Mouse (Mus musculus) limb, embryonic 11.5 days (tissue): Measurements from ENCODE around the gene Pigl. TPM values are rescaled to one million over a fixed set of nuclear protein-coding genes. Genes with fewer than 3 reads are reported as not detected.
"Not testable (repeated sequence)": the region's sequence is repeated elsewhere in the genome, so short reads cannot be mapped to it uniquely, and the experiment has no call there.

Source experiments
- ATAC-seq: fragments of 200-750 bp; cut with Nextera tagmentation; 2 replicates; pipeline ENCODE4 v1.8.0; 2017; ENCODE audit warnings: low read depth; ENCODE audit not compliant: insufficient number of reproducible peaks, low FRiP score, low TSS enrichment
- DNase-seq: peaks from one replicate; pipeline ENCODE4 v3.0.0-alpha.2; 2015; ENCODE audit warnings: low spot score
- H3K27ac ChIP-seq: fragments of 300-500 bp; sonication (generic); replicated peaks from 2 replicates; pipeline ENCODE4 v1.5.1; 2014; ENCODE audit warnings: low read depth, mild to moderate bottlenecking, low read length
- H3K27me3 ChIP-seq: fragments of 300-500 bp; sonication (generic); 2 replicates; pipeline ENCODE4 v1.6.1; 2014; ENCODE audit warnings: mild to moderate bottlenecking, low read length, mixed read lengths; ENCODE audit not compliant: control insufficient read depth, insufficient read depth
- H3K36me3 ChIP-seq: fragments of 300-500 bp; sonication (generic); 2 replicates; pipeline ENCODE4 v1.6.1; 2014; ENCODE audit warnings: mild to moderate bottlenecking, low read length, moderate library complexity, mixed read lengths; ENCODE audit not compliant: control insufficient read depth, insufficient read depth
- H3K4me1 ChIP-seq: fragments of 300-500 bp; sonication (generic); 2 replicates; pipeline ENCODE4 v1.6.1; 2014; ENCODE audit warnings: low read length, mixed read lengths; ENCODE audit not compliant: control insufficient read depth, insufficient read depth
- H3K4me2 ChIP-seq: fragments of 300-500 bp; sonication (generic); 2 replicates; pipeline ENCODE4 v1.6.1; 2014; ENCODE audit warnings: low read depth, mild to moderate bottlenecking, moderate library complexity; ENCODE audit not compliant: severe bottlenecking
- H3K4me3 ChIP-seq: fragments of 300-500 bp; sonication (generic); 2 replicates; pipeline ENCODE4 v1.5.1; 2014; ENCODE audit warnings: low read depth, low read length
- H3K9ac ChIP-seq: fragments of 300-500 bp; sonication (generic); 2 replicates; pipeline ENCODE4 v1.6.1; 2014; ENCODE audit warnings: mild to moderate bottlenecking, low read length
- H3K9me3 ChIP-seq: fragments of 300-500 bp; sonication (generic); 2 replicates; pipeline ENCODE4 v1.6.1; 2016; ENCODE audit warnings: low read length; ENCODE audit not compliant: control insufficient read depth
- WGBS: fragments of 180-500 bp; shearing (Covaris S2); extraction: QIAGEN DNeasy Blood & Tissue Kit; methylation state at CpG from one replicate; pipeline ENCODE4 v1.1.7; 2014; 5-methylcytosine and 5-hydroxymethylcytosine counted together
- polyA plus RNA-seq: library from polyadenylated mRNA; unstranded; fragments of >200 nt; fragmentation: Nextera tagmentation; extraction: Ambion mirVana; gene quantifications from 2 replicates; pipeline ENCODE4 v1.2.1, GENCODE M21; 2014

Gene Pigl
- polyA plus RNA-seq, 1 experiment from 2014 or later = 13.7 TPM

- Histone ChIP-seq H3K27me3 (no peaks in the 10 kb centered on the region), H3K9me3 (no peaks in the 10 kb centered on the region), H3K4me2 (no peak overlapping the region), H3K36me3 (no peaks in the 10 kb centered on the region), H3K27ac (peak overlapping the region; percentile 60; the same call in 1 of the 2 replicates), H3K4me1 (peaks cover 6% of the 10 kb centered on the region; the same call in 1 of the 2 replicates), H3K4me3 (no peak overlapping the region), H3K9ac (peak overlapping the region; percentile 3; the same call in 1 of the 2 replicates)
- 29% methylated on average over 7 of the region's 10 CpGs for WGBS
- DNase-seq (no peak), ATAC-seq (no peak)
These were observed 37.1 kb downstream of the Pigl start for GRCm38 (mm10) chr11:62495276-62495801.

GRCm38 (mm10) chr11:62496151-62496715 lies 38.0 kb downstream of the Pigl start:
- H3K4me3 ChIP-seq = no peak overlapping the region
- H3K9me3 ChIP-seq = no peaks in the 10 kb centered on the region
- 45% methylated on average over 5 of the region's 5 CpGs for WGBS
- no peak overlapping the region for H3K9ac ChIP-seq
- H3K27me3 ChIP-seq = no peaks in the 10 kb centered on the region
- no peak overlapping the region for H3K27ac ChIP-seq
- H3K36me3 ChIP-seq = no peaks in the 10 kb centered on the region
- H3K4me2 ChIP-seq = no peak overlapping the region
- DNase-seq = peak; percentile 59
- H3K4me1 ChIP-seq = peaks cover 6% of the 10 kb centered on the region; the same call in 1 of the 2 replicates
- no peak for ATAC-seq

GRCm38 (mm10) chr11:62497181-62497580 lies 38.9 kb downstream of the Pigl start:
- Histone ChIP-seq H3K4me2 (no peak overlapping the region), H3K9me3 (no peaks in the 10 kb centered on the region), H3K4me3 (no peak overlapping the region), H3K27me3 (no peaks in the 10 kb centered on the region), H3K36me3 (no peaks in the 10 kb centered on the region), H3K9ac (no peak overlapping the region), H3K4me1 (peaks cover 6% of the 10 kb centered on the region; the same call in 1 of the 2 replicates), H3K27ac (no peak overlapping the region)
- DNase-seq (no peak), ATAC-seq (no peak)
- WGBS = 66% methylated on average over 3 of the region's 3 CpGs

GRCm38 (mm10) chr11:62498802-62499201 lies 40.5 kb downstream of the Pigl start:
- Histone ChIP-seq H3K4me1 (peaks cover 6% of the 10 kb centered on the region; the same call in 1 of the 2 replicates), H3K9me3 (no peaks in the 10 kb centered on the region), H3K4me3 (no peak overlapping the region), H3K27me3 (no peaks in the 10 kb centered on the region), H3K36me3 (no peaks in the 10 kb centered on the region), H3K27ac (no peak overlapping the region), H3K9ac (no peak overlapping the region), H3K4me2 (no peak overlapping the region)
- DNase-seq (no peak), ATAC-seq (no peak)
- WGBS = 94% methylated on average over 2 of the region's 2 CpGs

- no peak for ATAC-seq
- H3K36me3 ChIP-seq = no peaks in the 10 kb centered on the region
These were observed 42.3 kb downstream of the Pigl start for GRCm38 (mm10) chr11:62500529-62500928.

DNA sequence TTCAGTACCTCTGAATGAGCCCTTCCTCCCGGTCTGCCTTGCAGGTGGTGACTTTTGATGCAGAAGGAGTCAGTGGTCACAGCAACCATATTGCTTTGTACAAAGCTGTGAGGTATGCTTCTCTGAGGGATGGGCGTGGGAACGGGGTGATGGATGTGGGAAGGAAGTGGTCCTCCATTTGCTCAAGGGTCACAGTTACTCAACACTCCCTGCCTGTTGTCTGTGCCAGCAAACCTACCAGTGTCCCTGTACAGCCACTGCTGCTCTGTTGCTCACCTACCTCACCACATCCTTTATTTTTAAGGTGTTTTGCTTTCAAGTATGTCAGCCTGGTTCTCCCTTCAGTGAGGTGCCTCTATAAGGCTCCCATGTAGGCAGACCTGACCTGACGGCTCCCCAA lies 49.4 kb downstream of the Pigl start:
- Histone ChIP-seq H3K9me3 (no peaks in the 10 kb centered on the region), H3K27me3 (no peaks in the 10 kb centered on the region), H3K9ac (no peak overlapping the region), H3K4me2 (no peak overlapping the region), H3K27ac (no peak overlapping the region), H3K4me1 (no peaks in the 10 kb centered on the region), H3K36me3 (no peaks in the 10 kb centered on the region), H3K4me3 (no peak overlapping the region)
- 79% methylated on average over 4 of the region's 4 CpGs for WGBS
- DNase-seq (no peak), ATAC-seq (no peak)

More at GRCm38 (mm10) chr11:62500529-62500928, 42.3 kb downstream of the Pigl start:
- H3K4me2 ChIP-seq = no peak overlapping the region
- WGBS = 91% methylated on average over 2 of the region's 2 CpGs
- no peak overlapping the region for H3K4me3 ChIP-seq
- H3K9ac ChIP-seq = no peak overlapping the region
- no peak overlapping the region for H3K27ac ChIP-seq
- H3K27me3 ChIP-seq = no peaks in the 10 kb centered on the region
- H3K4me1 ChIP-seq = no peaks in the 10 kb centered on the region
- DNase-seq = no peak
- H3K9me3 ChIP-seq = no peaks in the 10 kb centered on the region

GRCm38 (mm10) chr11:62508365-62508764 lies 50.1 kb downstream of the Pigl start:
- not testable (repeated sequence) for H3K27ac ChIP-seq
- 96% methylated on average over 13 of the region's 13 CpGs for WGBS

DNA sequence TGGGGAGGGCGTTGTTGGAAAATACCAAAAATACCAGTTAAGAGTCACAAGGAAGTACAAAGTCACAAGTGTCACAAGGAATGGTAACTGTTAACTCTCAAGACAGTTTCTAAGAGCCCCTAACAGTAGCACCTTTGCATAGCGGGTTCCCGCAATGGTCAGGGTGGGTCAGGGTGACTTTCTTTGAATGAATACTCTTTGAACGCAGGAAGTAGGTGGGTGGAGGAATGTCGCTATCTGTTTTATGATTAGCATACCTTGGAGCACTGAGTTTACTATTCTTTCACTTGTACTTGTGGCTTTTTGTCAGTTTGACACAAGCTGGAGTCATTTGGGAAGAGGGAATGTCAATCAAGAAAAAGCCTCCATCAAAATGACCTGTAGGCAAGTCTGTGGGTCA lies 50.6 kb downstream of the Pigl start:
- not testable (repeated sequence) for H3K4me2 ChIP-seq, H3K4me3 ChIP-seq, H3K36me3 ChIP-seq, H3K27me3 ChIP-seq, H3K9ac ChIP-seq, DNase-seq, H3K27ac ChIP-seq, ATAC-seq, H3K9me3 ChIP-seq, H3K4me1 ChIP-seq
- WGBS = 96% methylated on average over 5 of the region's 5 CpGs

More at GRCm38 (mm10) chr11:62508365-62508764, 50.1 kb downstream of the Pigl start:
- not testable (repeated sequence) for H3K9me3 ChIP-seq, H3K4me1 ChIP-seq, H3K36me3 ChIP-seq, H3K27me3 ChIP-seq, DNase-seq, H3K4me2 ChIP-seq, ATAC-seq, H3K9ac ChIP-seq, H3K4me3 ChIP-seq
